Mouse (Mus musculus) duodenum, adult 2 months (tissue): ENCODE measurements around the gene Ovch2. TPM values are rescaled to one million over a fixed set of nuclear protein-coding genes. Genes with fewer than 3 reads are reported as not detected.

Experiments
- polyA plus RNA-seq: library from polyadenylated mRNA; depleted of rRNA; stranded (reverse); fragments of >200 nt; gene quantifications from 2 replicates; pipeline ENCODE4 v1.2.3, GENCODE M21; 2012; ENCODE audit warnings: low replicate concordance; rRNA removed

The Ovch2 gene
- not detected in 2 replicates for polyA plus RNA-seq

DNA sequence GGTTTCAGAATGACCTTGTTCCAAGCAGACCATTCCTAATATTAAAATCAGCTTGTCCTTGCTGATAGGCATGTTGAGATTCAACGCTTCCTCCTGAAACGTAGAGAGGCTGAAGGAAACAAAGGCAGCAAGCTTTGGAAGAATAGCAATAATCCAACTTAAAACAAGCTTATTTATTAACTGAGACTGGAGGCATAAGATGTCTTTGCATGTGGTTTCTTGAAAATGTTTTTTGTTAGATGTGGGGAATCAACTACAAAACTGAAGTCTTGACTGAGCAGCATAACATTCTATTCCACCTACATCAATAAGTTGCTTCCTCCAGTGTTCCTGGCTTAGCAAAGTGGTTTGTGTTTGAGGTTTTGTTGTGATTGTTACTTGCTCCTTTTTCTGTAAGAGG lies at the start of gene Ovch2:
Ovch2 (minus strand) TSS at position 101 of the 400 bp plus-strand sequence.

DNA sequence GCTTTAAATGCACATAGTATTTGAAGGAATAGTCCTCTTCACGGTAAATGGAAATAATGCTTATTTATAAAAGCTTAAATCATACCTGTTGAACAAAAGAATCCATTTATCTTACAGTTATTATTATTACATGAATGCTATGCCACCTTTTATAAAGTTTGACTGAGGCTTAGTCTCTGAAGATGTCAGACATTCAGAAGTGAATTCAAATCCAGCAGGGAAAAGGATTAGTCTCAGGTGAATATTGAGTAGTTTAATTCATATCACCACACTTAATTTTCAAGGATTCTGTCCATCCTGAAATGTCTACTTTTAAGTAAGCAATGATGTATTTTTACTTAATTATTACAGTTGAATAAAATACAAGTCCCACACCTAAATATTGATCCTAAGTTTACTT lies 46.4 kb upstream of the Ovch2 start, which contains the start of gene Olfr470:
Olfr470 (minus strand) TSS at position 101 of the 400 bp plus-strand sequence.

DNA sequence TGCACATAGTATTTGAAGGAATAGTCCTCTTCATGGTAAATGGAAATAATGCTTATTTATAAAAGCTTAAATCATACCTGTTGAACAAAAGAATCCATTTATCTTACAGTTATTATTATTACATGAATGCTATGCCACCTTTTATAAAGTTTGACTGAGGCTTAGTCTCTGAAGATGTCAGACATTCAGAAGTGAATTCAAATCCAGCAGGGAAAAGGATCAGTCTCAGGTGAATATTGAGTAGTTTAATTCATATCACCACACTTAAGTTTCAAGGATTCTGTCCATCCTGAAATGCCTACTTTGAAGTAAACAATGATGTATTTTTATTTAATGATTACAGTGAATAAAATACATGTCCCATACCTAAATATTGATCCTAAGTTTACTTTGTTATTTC lies 24.4 kb upstream of the Ovch2 start, which contains the start of gene Olfr469:
Olfr469 (minus strand) TSS at position 101 of the 400 bp plus-strand sequence.

DNA sequence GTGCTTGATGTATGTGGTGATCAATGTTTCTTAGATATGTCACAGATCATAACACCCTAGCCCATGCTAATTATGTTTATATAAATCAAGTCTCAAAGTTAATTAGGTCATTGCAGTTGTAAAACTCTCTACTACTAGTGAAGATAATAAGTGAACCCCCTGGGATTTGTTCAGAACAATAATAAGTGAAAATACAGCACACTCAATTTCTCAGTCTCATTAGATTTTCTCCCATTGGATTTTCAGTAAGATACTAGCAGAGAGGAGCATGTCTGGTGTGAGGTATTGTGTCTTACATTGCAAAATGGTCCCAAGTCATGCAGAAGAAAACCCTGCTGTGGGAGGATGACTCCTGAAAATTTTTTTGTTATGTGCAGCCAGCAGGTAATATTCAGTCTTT lies 11.0 kb upstream of the Ovch2 start, which contains the start of gene Olfr467:
Olfr467 (plus strand) TSS at position 301 of the 400 bp plus-strand sequence.

DNA sequence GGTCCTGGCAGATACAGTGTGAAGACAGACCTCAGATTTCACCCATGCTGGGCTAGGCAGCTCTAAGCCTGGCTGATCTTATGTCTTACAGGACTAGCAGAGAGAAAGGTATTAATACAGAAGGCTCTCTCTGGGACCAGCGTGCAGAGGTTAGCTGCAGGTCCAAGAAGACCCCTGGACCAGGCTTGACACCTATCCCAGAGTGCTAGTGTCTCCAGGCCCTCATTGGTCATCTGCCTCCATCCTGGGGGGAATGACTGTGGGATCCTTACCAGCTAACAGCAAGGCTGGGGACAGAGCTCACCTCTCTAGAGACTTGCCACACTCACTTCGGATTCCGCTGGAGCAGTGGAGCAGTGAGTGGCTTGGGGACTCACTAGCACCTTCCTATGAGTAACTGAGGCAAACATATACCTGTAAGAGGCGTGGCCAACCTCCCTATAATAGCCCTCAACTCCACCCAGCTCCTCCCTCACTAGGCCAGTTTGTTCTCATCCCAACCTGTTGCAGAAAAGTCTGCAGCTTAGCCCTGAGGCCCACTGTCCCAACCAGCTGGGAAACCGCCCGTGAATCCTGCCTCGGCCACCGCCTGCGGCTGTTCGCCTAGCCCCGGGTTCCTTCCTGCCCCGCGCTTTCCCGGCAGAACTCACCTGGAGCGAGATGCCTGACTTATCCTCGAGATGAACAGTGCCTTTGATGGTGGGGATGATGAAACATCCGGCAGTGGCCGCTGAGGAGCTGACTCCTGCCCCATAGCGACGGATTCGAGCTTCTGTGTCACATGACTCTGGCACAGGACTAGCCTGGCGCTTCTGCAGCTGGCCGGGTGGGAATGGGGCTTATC lies 43.5 kb downstream of the Ovch2 start, which contains the start of gene Cyb5r2:
Cyb5r2 (minus strand) TSS at position 725 of the 844 bp plus-strand sequence.

Other genes starting within 250 kb of the Ovch2 start
- 0.33 and 0.51 TPM in 2 replicates for gene Olfml1, start 233.8 kb downstream of the Ovch2 start, polyA plus RNA-seq
- gene Ppfibp2, start 206.0 kb downstream of the Ovch2 start, polyA plus RNA-seq, result 6.6 and 7.9 TPM in 2 replicates
- gene 5330417H12Rik, start 176.0 kb downstream of the Ovch2 start, polyA plus RNA-seq, result not detected in 2 replicates
- 0.04 TPM in 1 of 2 replicates, not detected in the other for gene Cyb5r2, start 43.2 kb downstream of the Ovch2 start, polyA plus RNA-seq
- not detected in 2 replicates for gene Olfr467, start 11.1 kb upstream of the Ovch2 start, polyA plus RNA-seq
- not detected in 2 replicates for gene Olfr469, start 24.3 kb upstream of the Ovch2 start, polyA plus RNA-seq
- not detected in 2 replicates for gene Olfr470, start 46.3 kb upstream of the Ovch2 start, polyA plus RNA-seq
- gene Olfr472, start 96.7 kb upstream of the Ovch2 start, polyA plus RNA-seq, result not detected in 2 replicates
- gene Olfr473, start 129.2 kb upstream of the Ovch2 start, polyA plus RNA-seq, result not detected in 2 replicates
- not detected in 2 replicates for gene Olfr474, start 153.4 kb upstream of the Ovch2 start, polyA plus RNA-seq
- not detected in 2 replicates for gene Olfr476, start 163.6 kb upstream of the Ovch2 start, polyA plus RNA-seq
- gene Olfr477, start 185.5 kb upstream of the Ovch2 start, polyA plus RNA-seq, result not detected in 2 replicates
- gene Olfr478, start 232.8 kb upstream of the Ovch2 start, polyA plus RNA-seq, result not detected in 2 replicates
- gene Olfr479, start 249.5 kb upstream of the Ovch2 start, polyA plus RNA-seq, result not detected in 2 replicates